In genomic region chr10:95035371-95035770, GRCm38 (mm10) we compare ENCODE assay signal across 16 mouse cellular contexts.
A peak's percentile ranks its signal among the peaks of the same experiment; 100 is the strongest.
DNase-seq lines count a peak whose midpoint lies in the region; ATAC-seq lines count a peak whose summit lies in the region.
"Had no signal": no experiment of that assay in that cellular context is flagged by ENCODE, and none has a peak within 500 bp of the region (broad histone marks: within the 10 kb centered on the region; RNA-seq: fewer than 3 reads in every experiment).

No protein-coding gene starts in this region.

- no peak overlapping the region for H3K4me2 ChIP-seq in embryonic facial prominence, embryonic 14.5 days (ENCODE audit: low read depth, low read length)
- no peak overlapping the region for H3K4me2 ChIP-seq in lung, embryonic 15.5 days
- no peak overlapping the region for H3K4me2 ChIP-seq in hindbrain, embryonic 16.5 days (ENCODE audit: low read length)
- H3K4me2 ChIP-seq: embryonic facial prominence, embryonic 12.5 days; kidney, embryonic 15.5 days; limb, embryonic 15.5 days had no signal

- no peak overlapping the region for H3K27ac ChIP-seq in embryonic facial prominence, embryonic 14.5 days (replicated peaks; ENCODE audit: low read depth, low read length)
- H3K27ac ChIP-seq in embryonic facial prominence, embryonic 10.5 days (replicated peaks) = no peak overlapping the region
- peak overlapping the region; percentile 61 for H3K27ac ChIP-seq in lung, embryonic 15.5 days
- no peak overlapping the region for H3K27ac ChIP-seq in hindbrain, embryonic 16.5 days (ENCODE audit: low read depth, low read length)
- H3K27ac ChIP-seq: embryonic facial prominence, embryonic 12.5 days; kidney, embryonic 15.5 days; limb, embryonic 15.5 days had no signal

- no peaks in the 10 kb centered on the region for H3K36me3 ChIP-seq in embryonic facial prominence, embryonic 14.5 days (ENCODE audit: control insufficient read depth, insufficient read depth, low read length)
- H3K36me3 ChIP-seq in embryonic facial prominence, embryonic 10.5 days (replicated peaks) = no peaks in the 10 kb centered on the region
- H3K36me3 ChIP-seq in lung, embryonic 15.5 days = no peaks in the 10 kb centered on the region
- no peaks in the 10 kb centered on the region for H3K36me3 ChIP-seq in hindbrain, embryonic 16.5 days (ENCODE audit: control insufficient read depth, insufficient read depth, low read length)
- H3K36me3 ChIP-seq: embryonic facial prominence, embryonic 12.5 days; G1E; kidney, embryonic 15.5 days; limb, embryonic 15.5 days had no signal

- H3K9ac ChIP-seq in embryonic facial prominence, embryonic 14.5 days (ENCODE audit: low read depth, low read length) = no peak overlapping the region
- H3K9ac ChIP-seq in lung, embryonic 15.5 days = no peak overlapping the region
- no peak overlapping the region for H3K9ac ChIP-seq in hindbrain, embryonic 16.5 days (ENCODE audit: low read depth, low read length)
- H3K9ac ChIP-seq: embryonic facial prominence, embryonic 12.5 days; kidney, embryonic 15.5 days; limb, embryonic 15.5 days had no signal

- no peaks in the 10 kb centered on the region for H3K27me3 ChIP-seq in embryonic facial prominence, embryonic 14.5 days (replicated peaks; ENCODE audit: control insufficient read depth, insufficient read depth, low read length)
- no peaks in the 10 kb centered on the region for H3K27me3 ChIP-seq in embryonic facial prominence, embryonic 10.5 days (replicated peaks; ENCODE audit: low read depth, poor library complexity, severe bottlenecking)
- H3K27me3 ChIP-seq in lung, embryonic 15.5 days = no peaks in the 10 kb centered on the region
- H3K27me3 ChIP-seq in hindbrain, embryonic 16.5 days (replicated peaks; ENCODE audit: control insufficient read depth, insufficient read depth, low read length) = no peaks in the 10 kb centered on the region
- H3K27me3 ChIP-seq: embryonic facial prominence, embryonic 12.5 days; kidney, embryonic 15.5 days; limb, embryonic 15.5 days had no signal

- no peak for ATAC-seq in embryonic facial prominence, embryonic 14.5 days (ENCODE audit: low read depth)
- no peak; the same call in 1 of the 2 replicates for ATAC-seq in lung, embryonic 15.5 days (ENCODE audit: borderline replicate concordance, extremely low read depth, low FRiP score, low TSS enrichment)
- ATAC-seq in hindbrain, embryonic 16.5 days = peak; percentile 41; the same call in 1 of the 2 replicates

- 60% methylated on average over 3 of the region's 3 CpGs for WGBS in embryonic facial prominence, embryonic 14.5 days
- WGBS in embryonic facial prominence, embryonic 10.5 days = 89% methylated on average over 3 of the region's 3 CpGs
- WGBS in lung, embryonic 15.5 days = 51% methylated on average over 3 of the region's 3 CpGs
- 34% methylated on average over 3 of the region's 3 CpGs for WGBS in hindbrain, embryonic 16.5 days

- peak; percentile 84 for DNase-seq in embryonic facial prominence, embryonic 14.5 days (ENCODE audit: low spot score)
- DNase-seq in embryonic facial prominence, embryonic 10.5 days (ENCODE audit: low spot score) = no peak
- no peak for DNase-seq in lung, postnatal 4 days
- DNase-seq in right cerebral cortex, postnatal 25 days = peak; percentile 52
- no peak for DNase-seq in MN1 (ENCODE audit: low spot score)
- DNase-seq in urinary bladder, postnatal 36 days (ENCODE audit: low spot score in 2 of 2) = no peak
- DNase-seq: cerebellum, adult 18-20 months; gastrocnemius, postnatal 14 days; heart, postnatal 14 days had no signal

- H3K9me3 ChIP-seq in embryonic facial prominence, embryonic 14.5 days (ENCODE audit: control insufficient read depth, low read length) = no peaks in the 10 kb centered on the region
- H3K9me3 ChIP-seq in embryonic facial prominence, embryonic 10.5 days = no peaks in the 10 kb centered on the region
- no peaks in the 10 kb centered on the region for H3K9me3 ChIP-seq in lung, embryonic 15.5 days
- no peaks in the 10 kb centered on the region for H3K9me3 ChIP-seq in hindbrain, embryonic 16.5 days (ENCODE audit: control insufficient read depth, low read length)
- H3K9me3 ChIP-seq: embryonic facial prominence, embryonic 12.5 days; G1E; kidney, embryonic 15.5 days; limb, embryonic 15.5 days had no signal

- H3K4me3 ChIP-seq in embryonic facial prominence, embryonic 14.5 days (ENCODE audit: low read depth, low read length) = no peak overlapping the region
- H3K4me3 ChIP-seq in embryonic facial prominence, embryonic 10.5 days = no peak overlapping the region
- no peak overlapping the region for H3K4me3 ChIP-seq in lung, embryonic 15.5 days
- no peak overlapping the region for H3K4me3 ChIP-seq in hindbrain, embryonic 16.5 days (ENCODE audit: low read length)
- H3K4me3 ChIP-seq: embryonic facial prominence, embryonic 12.5 days; kidney, embryonic 15.5 days; limb, embryonic 15.5 days; megakaryocyte, embryonic 14.5 days had no signal

- H3K4me1 ChIP-seq in embryonic facial prominence, embryonic 14.5 days (ENCODE audit: control insufficient read depth, insufficient read depth, low read length) = no peaks in the 10 kb centered on the region; the same call in 1 of the 2 replicates
- H3K4me1 ChIP-seq in embryonic facial prominence, embryonic 10.5 days = peaks cover 5% of the 10 kb centered on the region
- H3K4me1 ChIP-seq in lung, embryonic 15.5 days = 0 out of 2 replicates have a peak, but pooled peaks cover 7% of the 10 kb centered on the region
- H3K4me1 ChIP-seq in hindbrain, embryonic 16.5 days (ENCODE audit: control insufficient read depth, insufficient read depth, low read depth, low read length) = peaks cover 3% of the 10 kb centered on the region; the same call in 1 of the 2 replicates
- H3K4me1 ChIP-seq: kidney, embryonic 15.5 days had no signal

Comparison
In these comparisons a context has a peak if more than half of its experiments do, and no peak if none do; other contexts are left out.
1. DNase-seq: peak in embryonic facial prominence, embryonic 14.5 days (single experiment) and right cerebral cortex, postnatal 25 days (single experiment); none in embryonic facial prominence, embryonic 10.5 days (single experiment), lung, postnatal 4 days (0 of 2), MN1 (single experiment) and urinary bladder, postnatal 36 days (0 of 2).